Mouse (Mus musculus): Measurements from ENCODE around the gene Clgn. TPM values are rescaled to one million over a fixed set of nuclear protein-coding genes. Genes with fewer than 3 reads are reported as not detected.

Clgn gene
- total RNA-seq (2012; rRNA removed) = 0.04 TPM in 1 of 2 replicates, not detected in the other
- under 1 TPM in 1 of 2 experiments, not detected in 1; 0.06 TPM for polyA plus RNA-seq (2012; ENCODE audit: insufficient read depth in 1 of 2, insufficient read length in 2 of 2, low read depth in 1 of 2, low replicate concordance in 2 of 2, missing spikeins in 1 of 2)

DNA sequence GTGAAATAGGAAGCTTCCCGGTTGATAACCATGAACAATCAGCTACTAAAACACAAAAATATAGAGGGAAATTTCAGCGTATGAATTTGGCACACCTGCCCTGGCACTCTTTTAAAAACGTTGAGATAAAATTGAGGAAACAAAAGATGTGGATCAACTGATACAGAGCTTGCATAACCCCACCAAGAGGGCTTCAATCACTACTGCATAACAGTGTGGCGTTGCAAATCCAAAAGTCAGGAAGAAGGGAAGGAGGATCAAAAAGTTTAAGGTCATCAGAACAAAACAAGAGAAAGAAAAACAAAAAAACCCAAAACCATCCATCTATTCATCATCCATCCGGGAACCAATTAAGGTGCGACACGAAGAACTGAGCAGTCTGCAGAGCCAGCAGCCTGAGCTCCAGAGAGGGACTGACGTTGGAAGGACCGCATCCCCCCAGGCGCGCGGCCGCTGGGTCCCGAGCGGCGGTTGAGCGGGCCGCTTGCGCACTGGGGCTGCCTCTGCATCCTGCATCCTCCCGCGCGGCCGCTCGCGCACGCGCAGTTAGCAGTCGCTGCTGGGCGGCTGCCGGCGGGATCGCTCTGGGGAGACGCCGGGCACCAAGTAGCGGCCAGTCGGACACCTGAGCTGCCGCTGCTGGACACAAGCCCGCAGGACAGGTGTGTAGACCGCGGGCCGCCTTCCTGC lies at the start of gene Clgn:
Gene Clgn, plus strand, starts transcription at position 552 of the 690 bp plus-strand sequence.
- no peak for DNase-seq (ENCODE audit: low read depth, low spot score)
- Histone ChIP-seq H3K27me3 (ENCODE audit: control insufficient read depth in 1 of 2, insufficient read depth in 2 of 2, low read length in 2 of 2) (no peaks in the 10 kb centered on the region), H3K79me2 (ENCODE audit: control insufficient read depth, insufficient read depth, low read length, poor library complexity) (no peaks in the 10 kb centered on the region), H3K9me3 (replicated peaks; ENCODE audit: insufficient read depth, low read length) (no peaks in the 10 kb centered on the region), H3K4me3 (ENCODE audit: control insufficient read depth in 1 of 2, insufficient read depth in 1 of 2, low read depth in 2 of 2, low read length in 2 of 2) (no peak within 1 kb of the TSS), H3K4me1 (ENCODE audit: control insufficient read depth in 1 of 2, insufficient read depth in 2 of 2, low read length in 2 of 2) (no peaks in the 10 kb centered on the region), H3K36me3 (ENCODE audit: control insufficient read depth in 1 of 2, insufficient read depth in 2 of 2, low read length in 2 of 2) (no peaks in the 10 kb centered on the region), H3K27ac (ENCODE audit: control insufficient read depth, low read depth, low read length) (no peak within 1 kb of the TSS), H3K9ac (ENCODE audit: control insufficient read depth, low read depth, low read length, poor library complexity, severe bottlenecking) (no peak within 1 kb of the TSS)
- TF ChIP-seq MYB (IDR thresholded peaks at IDR 0.05; ENCODE audit: low read depth, low read length) (no peak), POLR2A (IDR thresholded peaks at IDR 0.05; ENCODE audit: control insufficient read depth in 1 of 2, insufficient read depth in 1 of 2, low read depth in 1 of 2, low read length in 2 of 2, poor library complexity in 1 of 2) (no peak), USF2 (IDR thresholded peaks at IDR 0.05; ENCODE audit: borderline replicate concordance in 1 of 2, insufficient read depth in 1 of 2, low read depth in 1 of 2, low read length in 2 of 2) (no peak), CTCF (IDR thresholded peaks at IDR 0.05 in 2 of 3, conservative IDR thresholded peaks at IDR 0.05 in 1 of 3; ENCODE audit: control insufficient read depth in 1 of 3, insufficient read depth in 1 of 3, low read depth in 2 of 3, low read length in 3 of 3, poor library complexity in 1 of 3, severe bottlenecking in 1 of 3) (no peak), UBTF (IDR thresholded peaks at IDR 0.05; ENCODE audit: borderline replicate concordance, insufficient read depth, low read depth, low read length) (no peak), POLR2AphosphoS5 (IDR thresholded peaks at IDR 0.05; ENCODE audit: borderline replicate concordance, low read depth, low read length) (no peak), TBP (IDR thresholded peaks at IDR 0.05; ENCODE audit: low read depth, low read length) (no peak), USF1 (IDR thresholded peaks at IDR 0.05; ENCODE audit: low read depth, low read length) (no peak), GATA1 (IDR thresholded peaks at IDR 0.05; ENCODE audit: low read depth, low read length) (no peak), JUND (IDR thresholded peaks at IDR 0.05; ENCODE audit: low read depth, low read length) (no peak), CHD1 (IDR thresholded peaks at IDR 0.05; ENCODE audit: low read depth, low read length) (no peak), GABPA (IDR thresholded peaks at IDR 0.05; ENCODE audit: low read depth, low read length) (no peak), ZC3H11A (IDR thresholded peaks at IDR 0.05; ENCODE audit: low read depth, low read length) (no peak), BHLHE40 (IDR thresholded peaks at IDR 0.05; ENCODE audit: borderline replicate concordance, low read depth, low read length) (no peak), EP300 (IDR thresholded peaks at IDR 0.05; ENCODE audit: low read depth in 1 of 2, low read length in 2 of 2) (no peak), HCFC1 (IDR thresholded peaks at IDR 0.05; ENCODE audit: low read depth, low read length) (no peak)

DNA sequence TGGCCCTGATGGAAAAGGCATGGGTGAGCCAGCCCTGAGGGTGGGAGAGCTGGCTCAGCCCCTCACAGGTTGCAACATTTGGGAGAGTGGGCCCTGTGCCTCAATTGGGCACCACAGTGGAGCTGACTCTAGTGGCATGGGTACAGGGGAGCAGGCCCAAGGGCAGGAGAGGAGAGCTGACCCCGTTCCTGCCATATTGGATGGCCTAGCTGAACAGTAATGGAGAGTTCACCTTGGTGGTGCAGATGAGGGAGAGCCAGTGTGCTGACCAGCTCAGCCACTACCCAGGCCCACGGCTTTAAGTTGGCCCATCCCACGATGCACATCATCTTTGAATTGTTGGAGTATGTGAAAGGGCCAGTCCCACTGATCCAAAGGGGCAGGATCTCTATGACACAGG lies 47.6 kb upstream of the Clgn start:
- no peaks in the 10 kb centered on the region for H3K4me1 ChIP-seq (ENCODE audit: control insufficient read depth in 1 of 2, insufficient read depth in 2 of 2, low read length in 2 of 2)
- no peaks in the 10 kb centered on the region for H3K27me3 ChIP-seq (ENCODE audit: control insufficient read depth in 1 of 2, insufficient read depth in 2 of 2, low read length in 2 of 2)
- H3K9me3 ChIP-seq (replicated peaks; ENCODE audit: insufficient read depth, low read length) = no peaks in the 10 kb centered on the region
- H3K4me3 ChIP-seq (ENCODE audit: control insufficient read depth in 1 of 2, insufficient read depth in 1 of 2, low read depth in 2 of 2, low read length in 2 of 2) = no peak overlapping the region
- no peaks in the 10 kb centered on the region for H3K79me2 ChIP-seq (ENCODE audit: control insufficient read depth, insufficient read depth, low read length, poor library complexity)
- no peak for DNase-seq (ENCODE audit: low read depth, low spot score)
- no peak overlapping the region for H3K9ac ChIP-seq (ENCODE audit: control insufficient read depth, low read depth, low read length, poor library complexity, severe bottlenecking)
- no peak overlapping the region for H3K27ac ChIP-seq (ENCODE audit: control insufficient read depth, low read depth, low read length)
- TF ChIP-seq NELFE (IDR thresholded peaks at IDR 0.05; ENCODE audit: low read depth, low read length) (no peak), HCFC1 (IDR thresholded peaks at IDR 0.05; ENCODE audit: low read depth, low read length) (no peak), MAZ (IDR thresholded peaks at IDR 0.05; ENCODE audit: low read depth, low read length) (no peak), ZC3H11A (IDR thresholded peaks at IDR 0.05; ENCODE audit: low read depth, low read length) (no peak), E2F4 (IDR thresholded peaks at IDR 0.05; ENCODE audit: borderline replicate concordance, low read depth, low read length) (no peak), ZKSCAN1 (IDR thresholded peaks at IDR 0.05; ENCODE audit: low read depth, low read length) (no peak), MAX (IDR thresholded peaks at IDR 0.05; ENCODE audit: low read length) (no peak), MEF2A (IDR thresholded peaks at IDR 0.05; ENCODE audit: extremely low read depth, insufficient replicate concordance, low read depth, low read length, poor library complexity, severe bottlenecking) (no peak), EP300 (IDR thresholded peaks at IDR 0.05; ENCODE audit: low read depth in 1 of 2, low read length in 2 of 2) (no peak), SIN3A (IDR thresholded peaks at IDR 0.05; ENCODE audit: low read length) (no peak), USF2 (IDR thresholded peaks at IDR 0.05; ENCODE audit: borderline replicate concordance in 1 of 2, insufficient read depth in 1 of 2, low read depth in 1 of 2, low read length in 2 of 2) (no peak), USF1 (IDR thresholded peaks at IDR 0.05; ENCODE audit: low read depth, low read length) (no peak), SMC3 (IDR thresholded peaks at IDR 0.05; ENCODE audit: low read depth, low read length) (no peak)
- H3K36me3 ChIP-seq (ENCODE audit: control insufficient read depth in 1 of 2, insufficient read depth in 2 of 2, low read length in 2 of 2) = no peaks in the 10 kb centered on the region

Measured in MEL (cell line).